Mouse (Mus musculus) heart, embryonic 11.5 days (tissue): Measurements from ENCODE around the gene Foxred2. TPM values are rescaled to one million over a fixed set of nuclear protein-coding genes. Genes with fewer than 3 reads are reported as not detected.

Experiments
- ATAC-seq: fragments of 200-750 bp; cut with Nextera tagmentation; replicated peaks from 2 replicates; pipeline ENCODE4 v1.8.0; 2017; ENCODE audit warnings: moderate library complexity; ENCODE audit not compliant: insufficient number of reproducible peaks, low FRiP score, low TSS enrichment
- H3K27ac ChIP-seq: fragments of 300-500 bp; sonication (generic); 2 replicates; pipeline ENCODE4 v1.5.1; 2014; ENCODE audit warnings: mild to moderate bottlenecking, low read depth, low read length
- H3K27me3 ChIP-seq: fragments of 300-500 bp; sonication (generic); 2 replicates; pipeline ENCODE4 v1.6.1; 2014; ENCODE audit warnings: mild to moderate bottlenecking, low read length, mixed read lengths; ENCODE audit not compliant: control insufficient read depth, insufficient read depth
- H3K36me3 ChIP-seq: fragments of 300-500 bp; sonication (generic); 2 replicates; pipeline ENCODE4 v1.6.1; 2014; ENCODE audit warnings: mild to moderate bottlenecking, low read length, moderate library complexity, mixed read lengths; ENCODE audit not compliant: control insufficient read depth, insufficient read depth
- H3K4me1 ChIP-seq: fragments of 300-500 bp; sonication (generic); 2 replicates; pipeline ENCODE4 v1.6.1; 2014; ENCODE audit warnings: low read length; ENCODE audit not compliant: control insufficient read depth, insufficient read depth
- H3K4me2 ChIP-seq: fragments of 300-500 bp; sonication (generic); 2 replicates; pipeline ENCODE4 v1.6.1; 2014; ENCODE audit warnings: mild to moderate bottlenecking, moderate library complexity
- H3K4me3 ChIP-seq: fragments of 300-500 bp; sonication (generic); 2 replicates; pipeline ENCODE4 v1.5.1; 2014; ENCODE audit warnings: low read depth, low read length
- H3K9ac ChIP-seq: fragments of 300-500 bp; sonication (generic); 2 replicates; pipeline ENCODE4 v1.6.1; 2014; ENCODE audit warnings: mild to moderate bottlenecking, low read depth, low read length, moderate library complexity
- H3K9me3 ChIP-seq: fragments of 300-500 bp; sonication (generic); replicated peaks from 2 replicates; pipeline ENCODE4 v1.6.1; 2016; ENCODE audit warnings: low read length; ENCODE audit not compliant: control insufficient read depth
- WGBS: fragments of 180-500 bp; shearing (Covaris S2); extraction: QIAGEN DNeasy Blood & Tissue Kit; methylation state at CpG from one replicate; pipeline ENCODE4 v1.1.7; 2014; ENCODE audit not compliant: insufficient replicate concordance; 5-methylcytosine and 5-hydroxymethylcytosine counted together
- polyA plus RNA-seq: library from polyadenylated mRNA; unstranded; fragments of >200 nt; fragmentation: Nextera tagmentation; extraction: Ambion mirVana; gene quantifications from 2 replicates; pipeline ENCODE4 v1.2.1, GENCODE M21; 2014

Foxred2 gene
- polyA plus RNA-seq, 1 experiment from 2014 or later: 1.2 TPM

DNA sequence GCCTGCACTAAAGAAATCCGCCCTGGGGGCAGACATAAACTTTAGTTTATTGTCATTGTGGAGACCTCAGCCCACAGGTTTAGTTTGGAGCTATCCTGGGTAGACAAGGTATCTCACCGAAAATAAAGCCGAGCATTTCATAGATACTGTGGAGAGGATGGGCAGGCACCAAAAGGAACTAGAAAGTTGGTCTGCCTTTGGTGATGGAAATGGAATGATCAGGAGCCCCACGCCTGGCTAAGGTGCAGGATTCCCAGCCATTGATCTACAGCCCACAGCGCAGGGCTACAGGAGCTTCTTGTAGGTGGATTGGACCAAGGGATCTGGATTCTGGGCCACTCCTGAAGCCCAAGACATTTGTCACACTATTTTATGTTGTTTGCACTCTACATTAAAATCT lies 1.1 kb upstream of the Foxred2 start:
- Histone ChIP-seq H3K36me3 (peaks cover 33% of the 10 kb centered on the region), H3K4me1 (peaks cover 12% of the 10 kb centered on the region), H3K4me3 (no peak overlapping the region), H3K27me3 (peaks cover 17% of the 10 kb centered on the region), H3K27ac (no peak overlapping the region), H3K9me3 (no peaks in the 10 kb centered on the region), H3K9ac (no peak overlapping the region), H3K4me2 (no peak overlapping the region)
- 43% methylated on average over 5 of the region's 5 CpGs for WGBS
- no peak for ATAC-seq

DNA sequence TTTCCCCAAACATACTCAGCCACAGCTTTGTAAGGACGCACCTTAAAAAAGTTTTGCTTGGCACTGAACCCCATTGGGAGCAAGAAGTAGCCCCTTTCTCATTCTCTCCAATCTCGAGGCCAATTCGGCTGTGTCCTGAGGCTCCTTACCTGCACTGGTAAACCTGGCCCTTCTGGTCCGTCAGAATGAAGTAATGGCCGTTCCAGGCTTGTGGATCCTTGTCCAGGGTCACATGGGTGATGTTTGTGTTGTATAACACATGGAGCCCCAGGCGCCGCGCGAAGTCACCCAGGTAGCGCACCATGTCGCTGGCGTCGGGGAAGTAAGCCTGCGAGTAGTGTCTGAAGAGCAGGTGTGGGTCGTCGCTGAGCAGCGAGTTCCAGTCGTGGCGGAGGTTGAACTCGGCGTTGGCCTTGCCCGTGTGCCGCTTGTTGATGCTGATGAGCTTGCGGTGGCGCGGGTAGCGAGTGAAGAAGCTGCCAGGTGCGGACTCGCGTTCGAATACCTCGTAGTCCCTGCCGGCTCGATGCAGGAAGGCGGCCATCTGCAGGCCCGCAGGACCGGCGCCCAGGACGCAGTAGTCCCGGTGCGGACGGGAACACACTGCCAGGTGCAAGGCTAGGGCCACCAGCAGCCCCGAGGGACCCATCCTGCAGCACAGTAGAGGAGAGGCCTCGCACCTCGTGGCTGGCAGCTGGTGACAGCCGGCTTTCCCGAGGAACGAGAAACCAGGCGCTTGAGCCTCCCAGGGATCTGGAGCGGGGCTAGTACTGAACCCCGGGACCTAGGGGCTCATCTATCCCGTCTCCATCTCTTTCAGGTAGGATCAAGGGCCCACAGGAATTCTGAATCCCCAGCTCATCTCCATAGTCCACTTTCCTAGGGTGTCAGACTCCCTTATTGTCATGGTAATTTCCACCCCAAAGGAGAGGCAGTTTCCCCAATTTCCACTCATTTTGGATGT lies 800 bp downstream of the Foxred2 start:
- Histone ChIP-seq H3K4me1 (peaks cover 12% of the 10 kb centered on the region), H3K36me3 (peaks cover 18% of the 10 kb centered on the region), H3K4me3 (peak overlapping the region; percentile 55), H3K27ac (no peak overlapping the region), H3K9me3 (no peaks in the 10 kb centered on the region), H3K4me2 (peak overlapping the region; percentile 88), H3K27me3 (peaks cover 17% of the 10 kb centered on the region), H3K9ac (peak overlapping the region; percentile 24; the same call in 1 of the 2 replicates)
- 0 out of 2 replicates have a peak, but pooled peaks have one; percentile 11 for ATAC-seq
- WGBS: 9% methylated on average over 52 of the region's 52 CpGs

DNA sequence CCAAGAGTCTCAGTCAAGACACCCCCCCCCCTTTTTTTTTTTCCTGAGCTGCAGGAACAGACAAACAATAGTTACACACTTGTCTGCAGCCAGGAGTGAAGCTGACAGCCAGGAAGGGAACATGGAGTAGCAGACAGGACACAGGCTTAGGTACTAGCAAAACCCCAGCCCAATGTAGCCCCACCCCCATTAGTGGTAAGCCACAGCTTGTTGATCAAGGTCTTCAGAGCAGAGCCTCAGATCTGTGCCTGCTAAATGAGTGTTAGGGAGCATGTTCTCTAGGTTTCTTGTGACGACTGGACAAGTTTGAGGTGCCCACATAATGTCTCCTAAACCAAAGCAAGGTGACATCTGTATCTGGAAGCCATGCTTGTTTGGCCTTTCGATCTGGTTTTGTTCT lies 2.2 kb downstream of the Foxred2 start:
- H3K27ac ChIP-seq: no peak overlapping the region
- H3K27me3 ChIP-seq: peaks cover 17% of the 10 kb centered on the region
- peaks cover 8% of the 10 kb centered on the region for H3K36me3 ChIP-seq
- ATAC-seq: no peak
- H3K4me2 ChIP-seq: no peak overlapping the region
- no peak overlapping the region for H3K4me3 ChIP-seq
- no peak overlapping the region for H3K9ac ChIP-seq
- H3K9me3 ChIP-seq: no peaks in the 10 kb centered on the region
- 78% methylated on average over 2 of the region's 2 CpGs for WGBS
- peaks cover 12% of the 10 kb centered on the region for H3K4me1 ChIP-seq

DNA sequence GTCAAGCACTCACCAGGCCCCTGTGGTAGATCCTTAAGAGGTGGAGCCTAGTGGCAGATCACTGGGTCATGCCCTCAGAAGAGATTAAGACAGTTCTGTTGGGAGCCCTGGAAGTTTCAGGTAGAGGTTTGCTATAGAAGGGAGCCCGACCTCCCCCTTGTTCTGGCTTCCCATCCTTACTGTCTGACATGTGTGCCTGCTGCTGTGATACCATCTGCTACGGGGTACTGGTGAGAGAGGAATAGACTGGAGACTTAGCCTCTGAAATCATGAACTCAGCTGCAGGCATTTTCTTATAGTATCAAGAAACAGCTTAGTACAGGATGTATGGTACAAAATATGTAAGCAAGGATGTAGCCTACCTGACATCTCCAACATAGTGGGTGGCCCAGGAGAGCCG lies 3.6 kb downstream of the Foxred2 start:
- H3K4me1 ChIP-seq: peaks cover 12% of the 10 kb centered on the region
- H3K27ac ChIP-seq: no peak overlapping the region
- H3K4me3 ChIP-seq: no peak overlapping the region
- H3K27me3 ChIP-seq: peaks cover 17% of the 10 kb centered on the region
- H3K9ac ChIP-seq: no peak overlapping the region
- no peak overlapping the region for H3K4me2 ChIP-seq
- H3K36me3 ChIP-seq: no peaks in the 10 kb centered on the region
- ATAC-seq: no peak
- no peaks in the 10 kb centered on the region for H3K9me3 ChIP-seq
- WGBS: 74% methylated on average over 3 of the region's 3 CpGs

DNA sequence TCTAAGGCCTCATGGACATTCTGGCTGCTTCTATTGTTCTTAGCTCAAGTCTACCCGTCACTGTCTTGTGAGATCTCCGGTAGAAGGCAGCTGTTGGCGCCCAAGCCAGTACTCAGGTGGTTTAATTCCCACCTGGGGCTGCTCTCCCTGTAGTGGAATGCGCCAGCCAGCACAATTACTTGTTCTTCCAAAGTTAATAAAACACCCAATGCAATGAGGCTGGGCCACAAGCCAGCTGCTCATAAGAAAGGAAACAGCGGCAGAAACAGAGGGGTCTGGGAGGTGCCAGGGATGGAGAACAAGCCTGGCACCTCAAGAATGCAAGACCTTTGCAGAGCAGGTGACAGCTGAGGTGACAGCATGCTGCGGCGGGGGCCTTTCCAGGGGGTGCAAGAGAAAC lies 7.5 kb downstream of the Foxred2 start:
- H3K4me1 ChIP-seq: no peaks in the 10 kb centered on the region
- no peak overlapping the region for H3K9ac ChIP-seq
- WGBS: 84% methylated on average over 7 of the region's 7 CpGs
- H3K27me3 ChIP-seq: no peaks in the 10 kb centered on the region
- H3K4me3 ChIP-seq: no peak overlapping the region
- ATAC-seq: no peak
- no peak overlapping the region for H3K4me2 ChIP-seq
- no peaks in the 10 kb centered on the region for H3K9me3 ChIP-seq
- no peak overlapping the region for H3K27ac ChIP-seq
- H3K36me3 ChIP-seq: no peaks in the 10 kb centered on the region

DNA sequence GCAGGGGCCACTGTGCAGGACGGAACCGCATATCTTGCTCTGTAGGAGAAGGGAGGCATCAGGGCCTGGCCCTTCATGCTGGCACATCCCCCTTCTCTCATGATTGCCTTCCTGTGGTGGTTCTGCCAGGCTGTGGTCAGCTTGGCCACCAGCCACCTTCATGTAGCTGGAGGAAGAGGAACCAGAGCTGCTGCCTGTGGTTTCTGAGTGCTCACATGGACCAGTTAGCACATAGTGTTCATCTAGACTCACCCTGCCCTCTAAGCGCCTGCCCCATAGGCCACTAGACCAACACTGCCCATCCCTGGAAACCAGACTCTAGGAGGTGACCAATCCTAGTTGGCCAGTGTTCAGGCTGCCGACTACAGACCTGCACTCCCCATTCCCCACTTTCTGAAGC lies 10.8 kb downstream of the Foxred2 start:
- Histone ChIP-seq H3K9ac (no peak overlapping the region), H3K27me3 (no peaks in the 10 kb centered on the region), H3K36me3 (no peaks in the 10 kb centered on the region), H3K4me2 (no peak overlapping the region), H3K27ac (no peak overlapping the region), H3K4me1 (no peaks in the 10 kb centered on the region), H3K9me3 (no peaks in the 10 kb centered on the region), H3K4me3 (no peak overlapping the region)
- WGBS: 83% methylated on average over 4 of the region's 4 CpGs
- no peak for ATAC-seq

DNA sequence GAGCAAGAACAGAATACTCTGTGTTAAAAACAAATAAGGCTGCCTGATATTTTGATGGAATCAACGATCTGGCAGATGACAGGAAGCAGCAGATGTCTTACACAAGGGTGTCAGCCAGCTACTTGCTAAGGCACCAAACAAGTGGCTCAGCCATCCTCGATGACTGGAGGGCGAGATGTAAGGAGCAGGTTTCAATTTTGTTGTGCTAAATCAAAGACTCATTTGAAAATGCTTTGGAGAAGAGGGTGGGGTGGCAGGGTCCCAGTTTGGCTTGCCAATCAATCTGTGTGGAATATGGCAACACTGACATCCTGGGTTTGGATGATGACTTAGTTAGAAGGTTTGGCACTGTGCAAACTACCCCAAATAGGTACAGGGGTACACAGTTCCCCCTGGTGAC lies 15.0 kb downstream of the Foxred2 start:
- Histone ChIP-seq H3K27ac (no peak overlapping the region), H3K9me3 (no peaks in the 10 kb centered on the region), H3K4me3 (no peak overlapping the region), H3K36me3 (no peaks in the 10 kb centered on the region), H3K4me2 (no peak overlapping the region), H3K27me3 (no peaks in the 10 kb centered on the region), H3K4me1 (no peaks in the 10 kb centered on the region), H3K9ac (no peak overlapping the region)
- 72% methylated on average over 3 of the region's 3 CpGs for WGBS
- ATAC-seq: no peak

DNA sequence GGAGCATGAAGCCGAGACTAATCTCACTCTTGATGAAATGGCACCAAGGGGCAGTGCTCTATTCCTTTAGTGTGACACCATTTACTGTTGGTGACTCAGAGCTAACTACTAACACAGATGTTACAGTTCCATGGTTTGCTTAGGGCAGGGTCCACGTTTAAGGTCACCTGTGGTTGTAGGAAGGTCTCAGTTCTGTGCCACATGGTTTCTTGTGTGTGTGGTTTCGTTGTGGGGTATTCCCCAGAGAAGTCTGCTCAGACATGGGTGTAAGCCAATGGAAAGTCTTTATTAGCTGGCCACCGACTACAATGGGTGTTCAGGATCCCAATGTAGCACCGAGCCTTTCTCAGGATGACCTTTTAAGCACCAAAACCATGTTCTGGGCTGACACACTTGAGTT lies 18.0 kb downstream of the Foxred2 start:
- 74% methylated on average over 5 of the region's 5 CpGs for WGBS
- no peaks in the 10 kb centered on the region for H3K27me3 ChIP-seq
- no peak for ATAC-seq
- no peak overlapping the region for H3K4me2 ChIP-seq
- no peak overlapping the region for H3K4me3 ChIP-seq
- H3K9ac ChIP-seq: no peak overlapping the region
- no peaks in the 10 kb centered on the region; the same call in 1 of the 2 replicates for H3K4me1 ChIP-seq
- H3K27ac ChIP-seq: no peak overlapping the region
- H3K36me3 ChIP-seq: no peaks in the 10 kb centered on the region
- H3K9me3 ChIP-seq: no peaks in the 10 kb centered on the region
